Mouse (Mus musculus): ENCODE data around the gene Poc1a. TPM values are rescaled to one million over a fixed set of nuclear protein-coding genes. Genes with fewer than 3 reads are reported as not detected.
A peak's percentile ranks its signal among the peaks of the same experiment; 100 is the strongest.

Poc1a gene
- polyA plus RNA-seq, 1 experiment: 24.3 TPM

GRCm38 (mm10) chr9:106386181-106386864 is 105.5 kb downstream of the Poc1a start:
- H3K4me1 ChIP-seq (ENCODE audit: control insufficient read depth, insufficient read depth, low read length): peaks cover 8% of the 10 kb centered on the region
- no peak overlapping the region for H3K9ac ChIP-seq (ENCODE audit: low read depth, poor library complexity, severe bottlenecking)
- H3K27me3 ChIP-seq (ENCODE audit: control insufficient read depth, insufficient read depth, low read length, poor library complexity, severe bottlenecking): no peaks in the 10 kb centered on the region
- no peak for TF ChIP-seq CTCF (IDR thresholded peaks at IDR 0.05; ENCODE audit: low read depth, low read length)
- no peak for TF ChIP-seq EP300 (IDR thresholded peaks at IDR 0.05; ENCODE audit: insufficient read depth, low read depth, low read length)
- TF ChIP-seq POLR2A (IDR thresholded peaks at IDR 0.05; ENCODE audit: insufficient read depth, low read length): no peak
- H3K27ac ChIP-seq (ENCODE audit: insufficient read depth, low read length): no peak overlapping the region
- H3K36me3 ChIP-seq (ENCODE audit: control insufficient read depth, insufficient read depth, low read length, poor library complexity, severe bottlenecking): no peaks in the 10 kb centered on the region
- H3K9me3 ChIP-seq (replicated peaks; ENCODE audit: control insufficient read depth, insufficient read depth, low read length, poor library complexity, severe bottlenecking): no peaks in the 10 kb centered on the region
- H3K4me3 ChIP-seq (ENCODE audit: low read depth, low read length): 0 out of 2 replicates have a peak overlapping the region, but pooled peaks have one; percentile 5

- no peak overlapping the region for H3K27ac ChIP-seq (ENCODE audit: insufficient read depth, low read length)
- H3K27me3 ChIP-seq (ENCODE audit: control insufficient read depth, insufficient read depth, low read length, poor library complexity, severe bottlenecking): no peaks in the 10 kb centered on the region
- H3K9me3 ChIP-seq (replicated peaks; ENCODE audit: control insufficient read depth, insufficient read depth, low read length, poor library complexity, severe bottlenecking): no peaks in the 10 kb centered on the region
- no peaks in the 10 kb centered on the region for H3K36me3 ChIP-seq (ENCODE audit: control insufficient read depth, insufficient read depth, low read length, poor library complexity, severe bottlenecking)
- H3K4me1 ChIP-seq (ENCODE audit: control insufficient read depth, insufficient read depth, low read length): no peaks in the 10 kb centered on the region
- no peak overlapping the region for H3K4me3 ChIP-seq (ENCODE audit: low read depth, low read length)
- TF ChIP-seq CTCF (IDR thresholded peaks at IDR 0.05; ENCODE audit: low read depth, low read length) (no peak), POLR2A (IDR thresholded peaks at IDR 0.05; ENCODE audit: insufficient read depth, low read length) (no peak), EP300 (IDR thresholded peaks at IDR 0.05; ENCODE audit: insufficient read depth, low read depth, low read length) (no peak)
- H3K9ac ChIP-seq (ENCODE audit: low read depth, poor library complexity, severe bottlenecking): no peak overlapping the region
These were observed 112.1 kb downstream of the Poc1a start for GRCm38 (mm10) chr9:106392828-106393527.

- H3K4me1 ChIP-seq (ENCODE audit: control insufficient read depth, insufficient read depth, low read length): no peaks in the 10 kb centered on the region
- no peak overlapping the region for H3K27ac ChIP-seq (ENCODE audit: insufficient read depth, low read length)
- no peak overlapping the region for H3K9ac ChIP-seq (ENCODE audit: low read depth, poor library complexity, severe bottlenecking)
- H3K36me3 ChIP-seq (ENCODE audit: control insufficient read depth, insufficient read depth, low read length, poor library complexity, severe bottlenecking): no peaks in the 10 kb centered on the region
- no peaks in the 10 kb centered on the region for H3K27me3 ChIP-seq (ENCODE audit: control insufficient read depth, insufficient read depth, low read length, poor library complexity, severe bottlenecking)
- no peaks in the 10 kb centered on the region for H3K9me3 ChIP-seq (replicated peaks; ENCODE audit: control insufficient read depth, insufficient read depth, low read length, poor library complexity, severe bottlenecking)
- no peak overlapping the region for H3K4me3 ChIP-seq (ENCODE audit: low read depth, low read length)
- no peak for TF ChIP-seq POLR2A (IDR thresholded peaks at IDR 0.05; ENCODE audit: insufficient read depth, low read length)
- no peak for TF ChIP-seq EP300 (IDR thresholded peaks at IDR 0.05; ENCODE audit: insufficient read depth, low read depth, low read length)
- TF ChIP-seq CTCF (IDR thresholded peaks at IDR 0.05; ENCODE audit: low read depth, low read length): no peak
These were observed 112.7 kb downstream of the Poc1a start for GRCm38 (mm10) chr9:106393548-106393947.

- TF ChIP-seq EP300 (IDR thresholded peaks at IDR 0.05; ENCODE audit: insufficient read depth, low read depth, low read length) (no peak), POLR2A (IDR thresholded peaks at IDR 0.05; ENCODE audit: insufficient read depth, low read length) (no peak), CTCF (IDR thresholded peaks at IDR 0.05; ENCODE audit: low read depth, low read length) (no peak)
- Histone ChIP-seq H3K9ac (ENCODE audit: low read depth, poor library complexity, severe bottlenecking) (no peak overlapping the region), H3K4me1 (ENCODE audit: control insufficient read depth, insufficient read depth, low read length) (no peaks in the 10 kb centered on the region)
These were observed 114.1 kb downstream of the Poc1a start for GRCm38 (mm10) chr9:106394649-106395602.

GRCm38 (mm10) chr9:106397733-106398132 is 116.9 kb downstream of the Poc1a start:
- H3K9ac ChIP-seq (ENCODE audit: low read depth, poor library complexity, severe bottlenecking): no peak overlapping the region

More at GRCm38 (mm10) chr9:106394649-106395602, 114.1 kb downstream of the Poc1a start:
- H3K36me3 ChIP-seq (ENCODE audit: control insufficient read depth, insufficient read depth, low read length, poor library complexity, severe bottlenecking): no peaks in the 10 kb centered on the region
- no peak overlapping the region for H3K4me3 ChIP-seq (ENCODE audit: low read depth, low read length)
- H3K9me3 ChIP-seq (replicated peaks; ENCODE audit: control insufficient read depth, insufficient read depth, low read length, poor library complexity, severe bottlenecking): no peaks in the 10 kb centered on the region
- H3K27ac ChIP-seq (ENCODE audit: insufficient read depth, low read length): no peak overlapping the region
- no peaks in the 10 kb centered on the region for H3K27me3 ChIP-seq (ENCODE audit: control insufficient read depth, insufficient read depth, low read length, poor library complexity, severe bottlenecking)

More at GRCm38 (mm10) chr9:106397733-106398132, 116.9 kb downstream of the Poc1a start:
- no peak for TF ChIP-seq POLR2A (IDR thresholded peaks at IDR 0.05; ENCODE audit: insufficient read depth, low read length)
- no peak for TF ChIP-seq EP300 (IDR thresholded peaks at IDR 0.05; ENCODE audit: insufficient read depth, low read depth, low read length)
- TF ChIP-seq CTCF (IDR thresholded peaks at IDR 0.05; ENCODE audit: low read depth, low read length): no peak
- Histone ChIP-seq H3K27me3 (ENCODE audit: control insufficient read depth, insufficient read depth, low read length, poor library complexity, severe bottlenecking) (no peaks in the 10 kb centered on the region), H3K4me3 (ENCODE audit: low read depth, low read length) (no peak overlapping the region), H3K4me1 (ENCODE audit: control insufficient read depth, insufficient read depth, low read length) (no peaks in the 10 kb centered on the region), H3K27ac (ENCODE audit: insufficient read depth, low read length) (no peak overlapping the region), H3K36me3 (ENCODE audit: control insufficient read depth, insufficient read depth, low read length, poor library complexity, severe bottlenecking) (no peaks in the 10 kb centered on the region), H3K9me3 (replicated peaks; ENCODE audit: control insufficient read depth, insufficient read depth, low read length, poor library complexity, severe bottlenecking) (no peaks in the 10 kb centered on the region)
